Comparison of ENCODE assay signal across 11 mouse cellular contexts in the genomic region with DNA sequence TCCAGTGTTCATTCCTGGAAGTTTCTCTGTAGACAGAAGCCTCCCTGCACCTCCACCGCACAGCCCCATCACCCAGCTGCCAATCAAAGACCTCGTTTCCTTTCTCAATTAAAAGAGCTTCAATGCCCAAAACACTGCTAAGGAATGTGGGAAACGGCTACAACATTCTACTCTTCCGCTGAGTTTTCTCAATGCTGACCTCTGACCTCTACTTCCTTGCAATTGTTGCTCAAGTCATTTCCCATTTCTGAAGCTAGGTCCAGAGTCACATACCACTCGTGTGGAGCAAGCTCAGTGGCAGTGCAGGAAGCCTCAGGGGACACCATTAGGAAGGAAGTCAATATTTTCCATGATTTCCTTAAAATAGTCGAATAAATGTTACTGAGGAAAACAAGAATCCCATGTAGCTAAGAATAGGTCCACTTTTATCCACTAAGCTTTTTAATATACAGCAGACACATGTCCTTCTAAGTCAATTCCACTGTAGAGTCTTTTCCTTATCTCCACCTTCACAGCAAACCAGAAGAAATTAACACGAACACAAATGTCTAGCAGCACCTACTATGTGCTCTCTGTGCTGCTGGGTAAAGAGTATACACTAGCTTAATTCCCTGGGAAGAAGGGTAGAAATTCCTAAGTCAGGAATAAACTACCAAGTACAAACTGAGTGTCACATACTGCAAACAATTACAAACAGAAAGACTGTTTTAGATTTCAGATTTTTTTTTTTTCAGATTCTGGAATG. TPM values are rescaled to one million over a fixed set of nuclear protein-coding genes. Genes with fewer than 3 reads are reported as not detected.
DNase-seq lines count a peak whose midpoint lies in the region; ATAC-seq and TF ChIP-seq lines count a peak whose summit lies in the region.
"Had no signal": no experiment of that assay in that cellular context is flagged by ENCODE, and none has a peak within 500 bp of the region (broad histone marks: within the 10 kb centered on the region; RNA-seq: fewer than 3 reads in every experiment).

No protein-coding gene starts in this region.

- 18% methylated on average over 7 of the region's 7 CpGs for WGBS in heart, adult 2 months
- WGBS in heart, embryonic 10.5 days = 43% methylated on average over 7 of the region's 7 CpGs
- WGBS in heart, embryonic 12.5 days = 34% methylated on average over 7 of the region's 7 CpGs
- 20% methylated on average over 7 of the region's 7 CpGs for WGBS in liver, embryonic 16.5 days (ENCODE audit: insufficient replicate concordance)

- peaks cover 14% of the 10 kb centered on the region for H3K79me2 ChIP-seq in heart, adult 2 months (replicated peaks; ENCODE audit: control insufficient read depth, insufficient read depth, low read length)

- H3K9me3 ChIP-seq in heart, embryonic 10.5 days = no peaks in the 10 kb centered on the region
- H3K9me3 ChIP-seq in heart, embryonic 12.5 days (replicated peaks) = no peaks in the 10 kb centered on the region
- no peaks in the 10 kb centered on the region for H3K9me3 ChIP-seq in liver, embryonic 16.5 days (replicated peaks; ENCODE audit: control insufficient read depth, low read length)

- H3K4me1 ChIP-seq in heart, adult 2 months (ENCODE audit: control insufficient read depth, insufficient read depth, low read length) = peaks cover 19% of the 10 kb centered on the region
- H3K4me1 ChIP-seq in heart, embryonic 10.5 days = peaks cover 33% of the 10 kb centered on the region
- peaks cover 35% of the 10 kb centered on the region for H3K4me1 ChIP-seq in heart, embryonic 12.5 days (replicated peaks)
- H3K4me1 ChIP-seq in liver, embryonic 16.5 days (ENCODE audit: control insufficient read depth, low read depth, low read length) = peaks cover 78% of the 10 kb centered on the region

- 0 out of 2 replicates have a peak, but pooled peaks have one; percentile 54 for TF ChIP-seq EP300 in heart, adult 2 months (IDR thresholded peaks at IDR 0.05; ENCODE audit: insufficient read depth, low read depth, low read length)

- no peak overlapping the region for H3K9ac ChIP-seq in heart, adult 2 months (ENCODE audit: low read depth, low read length)
- no peak overlapping the region for H3K9ac ChIP-seq in heart, embryonic 12.5 days
- H3K9ac ChIP-seq in liver, embryonic 16.5 days (ENCODE audit: low read depth, low read length) = no peak overlapping the region
- H3K9ac ChIP-seq: forebrain, postnatal 0 days had no signal

- peak overlapping the region; percentile 70 for H3K27ac ChIP-seq in heart, adult 2 months
- H3K27ac ChIP-seq in heart, embryonic 10.5 days = no peak overlapping the region
- no peak overlapping the region for H3K27ac ChIP-seq in heart, embryonic 12.5 days (ENCODE audit: poor library complexity, severe bottlenecking)
- peak overlapping the region; percentile 42; the same call in 1 of the 2 replicates for H3K27ac ChIP-seq in liver, embryonic 16.5 days (ENCODE audit: low read length)
- H3K27ac ChIP-seq in layer of hippocampus, adult 2 months = no peak overlapping the region

- TF ChIP-seq CTCF in heart, adult 2 months (IDR thresholded peaks at IDR 0.05) = peak; percentile 31
- TF ChIP-seq CTCF in layer of hippocampus, adult 2 months (conservative IDR thresholded peaks at IDR 0.05) = no peak

- H3K4me3 ChIP-seq in heart, adult 2 months = no peak overlapping the region
- no peak overlapping the region for H3K4me3 ChIP-seq in heart, embryonic 10.5 days
- H3K4me3 ChIP-seq in heart, embryonic 12.5 days = no peak overlapping the region
- no peak overlapping the region for H3K4me3 ChIP-seq in liver, embryonic 16.5 days (ENCODE audit: low read depth, low read length)
- H3K4me3 ChIP-seq in layer of hippocampus, adult 2 months = no peak overlapping the region

- no peak for TF ChIP-seq POLR2A in heart, adult 2 months (IDR thresholded peaks at IDR 0.05; ENCODE audit: insufficient read depth, low read depth, low read length)

- H3K4me2 ChIP-seq in heart, embryonic 12.5 days = no peak overlapping the region
- H3K4me2 ChIP-seq in liver, embryonic 16.5 days (ENCODE audit: low read depth, low read length) = no peak overlapping the region

- peak in 1 of 2 experiments; percentile 55 for DNase-seq in heart, adult 2 months
- no peak for DNase-seq in heart, embryonic 10.5 days (ENCODE audit: low spot score)
- peak; percentile 79 for DNase-seq in R1 (ENCODE audit: low read depth, low spot score)
- DNase-seq in c-Kit-positive CD71-positive TER-119-positive erythroid progenitor cells, embryonic 14.5 days (ENCODE audit: low spot score) = no peak
- DNase-seq in cerebellum, adult 18-20 months = no peak
- DNase-seq in layer of hippocampus, adult 2 months (ENCODE audit: low spot score in 2 of 2) = no peak
- DNase-seq: forebrain, postnatal 0 days; midbrain, embryonic 14.5 days had no signal

- H3K36me3 ChIP-seq in heart, adult 2 months (ENCODE audit: control insufficient read depth, insufficient read depth, low read length) = peaks cover 19% of the 10 kb centered on the region
- H3K36me3 ChIP-seq in heart, embryonic 10.5 days = no peaks in the 10 kb centered on the region
- no peaks in the 10 kb centered on the region for H3K36me3 ChIP-seq in heart, embryonic 12.5 days
- H3K36me3 ChIP-seq in liver, embryonic 16.5 days (ENCODE audit: control insufficient read depth, insufficient read depth) = no peaks in the 10 kb centered on the region; the same call in 1 of the 2 replicates

- intact Hi-C loops in heart, adult 2 months (cut with DNase I) = loop anchor here (2.0 kb wide), 1 partner anchor 30 kb away; no protein-coding TSS in a partner anchor

- H3K27me3 ChIP-seq in heart, adult 2 months (ENCODE audit: control insufficient read depth, insufficient read depth, low read length) = no peaks in the 10 kb centered on the region; the same call in 1 of the 2 replicates
- H3K27me3 ChIP-seq in heart, embryonic 10.5 days (ENCODE audit: insufficient read depth, poor library complexity, severe bottlenecking) = no peaks in the 10 kb centered on the region
- H3K27me3 ChIP-seq in heart, embryonic 12.5 days (replicated peaks) = no peaks in the 10 kb centered on the region
- no peaks in the 10 kb centered on the region for H3K27me3 ChIP-seq in liver, embryonic 16.5 days (ENCODE audit: control insufficient read depth, insufficient read depth, low read depth, low read length)
- H3K27me3 ChIP-seq: CH12.LX had no signal

- ATAC-seq in heart, embryonic 12.5 days (ENCODE audit: insufficient number of reproducible peaks, low FRiP score) = 0 out of 2 replicates have a peak, but pooled peaks have one; percentile 43
- no peak for ATAC-seq in liver, embryonic 16.5 days (ENCODE audit: low read depth)
- ATAC-seq: forebrain, postnatal 0 days had no signal

RNA-seq across cellular contexts. Expression of gene Tmem131, which starts 28.8 kb away (rescaled TPM):
- total RNA-seq in heart, adult 2 months (2021) = 10 to 100 TPM; 28.1 to 30.0 TPM
- 13.0 and 17.0 TPM in 2 replicates for polyA plus RNA-seq in heart, adult 2 months (2012; rRNA removed)
- 9.2 and 12.1 TPM in 2 replicates for polyA plus RNA-seq in heart, embryonic 10.5 days (2016; fragmentation: Nextera tagmentation; extraction: Ambion mirVana)
- polyA plus RNA-seq in heart, embryonic 12.5 days (2016; fragmentation: Nextera tagmentation; extraction: Ambion mirVana) = 12.4 and 13.6 TPM in 2 replicates
- 7.7 and 8.8 TPM in 2 replicates for polyA plus RNA-seq in liver, embryonic 16.5 days (2015; fragmentation: Nextera tagmentation; extraction: Ambion mirVana)
- 10 to 100 TPM; 58.1 to 62.1 TPM for total RNA-seq in layer of hippocampus, adult 2 months (2021)

Comparison
In these comparisons a context has a peak if more than half of its experiments do, and no peak if none do; other contexts are left out.
1. H3K27ac ChIP-seq: peak in heart, adult 2 months (single experiment) and liver, embryonic 16.5 days (single experiment); none in heart, embryonic 10.5 days (single experiment), heart, embryonic 12.5 days (single experiment) and layer of hippocampus, adult 2 months (single experiment).